Mouse (Mus musculus) 3T3-L1 (cell line): ENCODE data around the gene Gm11397.
"Not testable (repeated sequence)": the region's sequence is repeated elsewhere in the genome, so short reads cannot be mapped to it uniquely, and the experiment has no call there.

ENCODE experiments used
- DNase-seq: peaks from one replicate; pipeline ENCODE4 v3.0.0-alpha.2; 2015; ENCODE audit warnings: low read depth, low spot score

Gene Gm11397

GRCm38 (mm10) chr13:33395461-33395860 is at the start of gene Gm11397:
Gm11397 (plus strand) TSS chr13:33395761.
- not testable (repeated sequence) for DNase-seq

- DNase-seq, result not testable (repeated sequence)
These were observed 38.9 kb upstream of the Gm11397 start for GRCm38 (mm10) chr13:33356666-33357065.

- DNase-seq, result not testable (repeated sequence)
These were observed 37.2 kb downstream of the Gm11397 start for GRCm38 (mm10) chr13:33432714-33433113.
